Mouse (Mus musculus): Measurements from ENCODE around the gene Grwd1. TPM values are rescaled to one million over a fixed set of nuclear protein-coding genes. Genes with fewer than 3 reads are reported as not detected.
A peak's percentile ranks its signal among the peaks of the same experiment; 100 is the strongest.

Grwd1 gene
- total RNA-seq, 2 experiments from 2014 or later: 0.23 to 2.5 TPM

- 0 out of 2 replicates have a peak, but pooled peaks have one; percentile 12 for ATAC-seq (replicated peaks; ENCODE audit: low FRiP score, poor library complexity, severe bottlenecking)
Observed at GRCm38 (mm10) chr7:45783511-45784091, 47.1 kb downstream of the Grwd1 start, which contains the start of gene Lmtk3. Gene Lmtk3, plus strand, starts transcription at chr7:45783738.

- ATAC-seq (replicated peaks; ENCODE audit: low FRiP score, poor library complexity, severe bottlenecking): no peak
Observed at GRCm38 (mm10) chr7:45782271-45782670, 48.5 kb downstream of the Grwd1 start.

GRCm38 (mm10) chr7:45779081-45779641 is 51.6 kb downstream of the Grwd1 start:
- no peak for ATAC-seq (replicated peaks; ENCODE audit: low FRiP score, poor library complexity, severe bottlenecking)

- no peak for ATAC-seq (replicated peaks; ENCODE audit: low FRiP score, poor library complexity, severe bottlenecking)
Observed at GRCm38 (mm10) chr7:45775237-45775636, 55.5 kb downstream of the Grwd1 start.

Other genes starting within 250 kb of the Grwd1 start
- gene Fgf21, start 215.5 kb downstream of the Grwd1 start, total RNA-seq (2015; ENCODE audit: low replicate concordance): not detected in 2 replicates
- not detected in 2 replicates for gene Fgf21, start 215.5 kb downstream of the Grwd1 start, total RNA-seq (2017; ENCODE audit: low replicate concordance)
- not detected in 2 replicates for gene Fut1, start 213.7 kb downstream of the Grwd1 start, total RNA-seq (2015; ENCODE audit: low replicate concordance)
- gene Fut1, start 213.7 kb downstream of the Grwd1 start, total RNA-seq (2017; ENCODE audit: low replicate concordance): not detected in 2 replicates
- gene Izumo1, start 209.1 kb downstream of the Grwd1 start, total RNA-seq (2015; ENCODE audit: low replicate concordance): not detected in 2 replicates
- gene Izumo1, start 209.1 kb downstream of the Grwd1 start, total RNA-seq (2017; ENCODE audit: low replicate concordance): not detected in 2 replicates
- not detected in 2 replicates for gene Rasip1, start 203.5 kb downstream of the Grwd1 start, total RNA-seq (2015; ENCODE audit: low replicate concordance)
- not detected in 2 replicates for gene Rasip1, start 203.5 kb downstream of the Grwd1 start, total RNA-seq (2017; ENCODE audit: low replicate concordance)
- gene Mamstr, start 191.0 kb downstream of the Grwd1 start, total RNA-seq (2015; ENCODE audit: low replicate concordance): not detected in 2 replicates
- gene Mamstr, start 191.0 kb downstream of the Grwd1 start, total RNA-seq (2017; ENCODE audit: low replicate concordance): not detected in 2 replicates
- not detected in 2 replicates for gene Fut2, start 164.6 kb downstream of the Grwd1 start, total RNA-seq (2015; ENCODE audit: low replicate concordance)
- not detected in 2 replicates for gene Fut2, start 164.6 kb downstream of the Grwd1 start, total RNA-seq (2017; ENCODE audit: low replicate concordance)
- gene Ntn5, start 146.9 kb downstream of the Grwd1 start, total RNA-seq (2015; ENCODE audit: low replicate concordance): not detected in 2 replicates
- not detected in 2 replicates for gene Ntn5, start 146.9 kb downstream of the Grwd1 start, total RNA-seq (2017; ENCODE audit: low replicate concordance)
- not detected in 2 replicates for gene Sec1, start 136.5 kb downstream of the Grwd1 start, total RNA-seq (2015; ENCODE audit: low replicate concordance)
- gene Sec1, start 136.5 kb downstream of the Grwd1 start, total RNA-seq (2017; ENCODE audit: low replicate concordance): not detected in 2 replicates
- not detected in 2 replicates for gene Car11, start 131.1 kb downstream of the Grwd1 start, total RNA-seq (2015; ENCODE audit: low replicate concordance)
- not detected in 2 replicates for gene Car11, start 131.1 kb downstream of the Grwd1 start, total RNA-seq (2017; ENCODE audit: low replicate concordance)
- gene Dbp, start 125.9 kb downstream of the Grwd1 start, total RNA-seq (2015; ENCODE audit: low replicate concordance): 1.3 and 2.5 TPM in 2 replicates
- 1.7 and 2.6 TPM in 2 replicates for gene Dbp, start 125.9 kb downstream of the Grwd1 start, total RNA-seq (2017; ENCODE audit: low replicate concordance)
- 522 and 544 TPM in 2 replicates for gene Rpl18, start 115.5 kb downstream of the Grwd1 start, total RNA-seq (2015; ENCODE audit: low replicate concordance)
- 281 and 297 TPM in 2 replicates for gene Rpl18, start 115.5 kb downstream of the Grwd1 start, total RNA-seq (2017; ENCODE audit: low replicate concordance)
- 9.6 and 12.6 TPM in 2 replicates for gene Sphk2, start 112.9 kb downstream of the Grwd1 start, total RNA-seq (2015; ENCODE audit: low replicate concordance)
- 4.8 and 9.4 TPM in 2 replicates for gene Sphk2, start 112.9 kb downstream of the Grwd1 start, total RNA-seq (2017; ENCODE audit: low replicate concordance)
- gene Fam83e, start 109.7 kb downstream of the Grwd1 start, total RNA-seq (2015; ENCODE audit: low replicate concordance): not detected in 2 replicates
- not detected in 2 replicates for gene Fam83e, start 109.7 kb downstream of the Grwd1 start, total RNA-seq (2017; ENCODE audit: low replicate concordance)
- not detected in 2 replicates for gene Spaca4, start 105.1 kb downstream of the Grwd1 start, total RNA-seq (2015; ENCODE audit: low replicate concordance)
- gene Spaca4, start 105.1 kb downstream of the Grwd1 start, total RNA-seq (2017; ENCODE audit: low replicate concordance): not detected in 2 replicates
- not detected in 2 replicates for gene Lmtk3, start 47.2 kb downstream of the Grwd1 start, total RNA-seq (2015; ENCODE audit: low replicate concordance)
- not detected in 2 replicates for gene Lmtk3, start 47.2 kb downstream of the Grwd1 start, total RNA-seq (2017; ENCODE audit: low replicate concordance)
- gene Sult2b1, start 46.3 kb downstream of the Grwd1 start, total RNA-seq (2015; ENCODE audit: low replicate concordance): not detected in 2 replicates
- gene Sult2b1, start 46.3 kb downstream of the Grwd1 start, total RNA-seq (2017; ENCODE audit: low replicate concordance): not detected in 2 replicates
- 20.5 and 29.8 TPM in 2 replicates for gene Cyth2, start 16.4 kb downstream of the Grwd1 start, total RNA-seq (2015; ENCODE audit: low replicate concordance)
- gene Cyth2, start 16.4 kb downstream of the Grwd1 start, total RNA-seq (2017; ENCODE audit: low replicate concordance): 43.8 and 48.9 TPM in 2 replicates
- gene Kcnj14, start 6.2 kb downstream of the Grwd1 start, total RNA-seq (2015; ENCODE audit: low replicate concordance): not detected in 2 replicates
- not detected in 2 replicates for gene Kcnj14, start 6.2 kb downstream of the Grwd1 start, total RNA-seq (2017; ENCODE audit: low replicate concordance)
- gene Kdelr1, start 41.8 kb upstream of the Grwd1 start, total RNA-seq (2015; ENCODE audit: low replicate concordance): 55.9 and 91.4 TPM in 2 replicates
- 31.2 and 39.1 TPM in 2 replicates for gene Kdelr1, start 41.8 kb upstream of the Grwd1 start, total RNA-seq (2017; ENCODE audit: low replicate concordance)
- not detected in 2 replicates for gene Grin2d, start 47.4 kb upstream of the Grwd1 start, total RNA-seq (2015; ENCODE audit: low replicate concordance)
- not detected in 2 replicates for gene Grin2d, start 47.4 kb upstream of the Grwd1 start, total RNA-seq (2017; ENCODE audit: low replicate concordance)
- not detected in 2 replicates for gene Syngr4, start 65.8 kb upstream of the Grwd1 start, total RNA-seq (2015; ENCODE audit: low replicate concordance)
- gene Syngr4, start 65.8 kb upstream of the Grwd1 start, total RNA-seq (2017; ENCODE audit: low replicate concordance): 1.3 TPM in 1 of 2 replicates, not detected in the other
- 0.84 and 1.1 TPM in 2 replicates for gene Tmem143, start 66.0 kb upstream of the Grwd1 start, total RNA-seq (2015; ENCODE audit: low replicate concordance)
- 4.0 and 4.6 TPM in 2 replicates for gene Tmem143, start 66.0 kb upstream of the Grwd1 start, total RNA-seq (2017; ENCODE audit: low replicate concordance)
- 75.5 and 85.4 TPM in 2 replicates for gene Emp3, start 90.5 kb upstream of the Grwd1 start, total RNA-seq (2015; ENCODE audit: low replicate concordance)
- gene Emp3, start 90.5 kb upstream of the Grwd1 start, total RNA-seq (2017; ENCODE audit: low replicate concordance): 19.1 and 41.8 TPM in 2 replicates
- not detected in 2 replicates for gene Ccdc114, start 93.1 kb upstream of the Grwd1 start, total RNA-seq (2015; ENCODE audit: low replicate concordance)
- gene Ccdc114, start 93.1 kb upstream of the Grwd1 start, total RNA-seq (2017; ENCODE audit: low replicate concordance): 2.6 TPM in 1 of 2 replicates, not detected in the other
- not detected in 2 replicates for gene Abcc6, start 199.4 kb upstream of the Grwd1 start, total RNA-seq (2015; ENCODE audit: low replicate concordance)
- not detected in 2 replicates for gene Abcc6, start 199.4 kb upstream of the Grwd1 start, total RNA-seq (2017; ENCODE audit: low replicate concordance)
- gene Nomo1, start 202.8 kb upstream of the Grwd1 start, total RNA-seq (2015; ENCODE audit: low replicate concordance): 3.2 and 4.6 TPM in 2 replicates
- gene Nomo1, start 202.8 kb upstream of the Grwd1 start, total RNA-seq (2017; ENCODE audit: low replicate concordance): 5.3 and 7.5 TPM in 2 replicates

Measured in erythroid progenitor cell, adult 5-6 weeks (primary cell).